Mouse (Mus musculus) stomach, embryonic 16.5 days (tissue): ENCODE data around the gene Gls. TPM values are rescaled to one million over a fixed set of nuclear protein-coding genes. Genes with fewer than 3 reads are reported as not detected.
A peak's percentile ranks its signal among the peaks of the same experiment; 100 is the strongest.

Experiments used
- ATAC-seq: fragments of 200-750 bp; cut with Nextera tagmentation; 2 replicates; pipeline ENCODE4 v1.8.0; 2017; ENCODE audit warnings: moderate number of reproducible peaks, moderate TSS enrichment; ENCODE audit not compliant: insufficient read depth, low FRiP score
- H3K27ac ChIP-seq: fragments of 300-500 bp; sonication (generic); 2 replicates; pipeline ENCODE4 v1.5.1; 2014; ENCODE audit warnings: low read length
- H3K27me3 ChIP-seq: fragments of 300-500 bp; sonication (generic); 2 replicates; pipeline ENCODE4 v1.6.1; 2014; ENCODE audit warnings: low read length, control low read depth, mixed read lengths; ENCODE audit not compliant: control insufficient read depth, insufficient read depth
- H3K36me3 ChIP-seq: fragments of 300-500 bp; sonication (generic); 2 replicates; pipeline ENCODE4 v1.6.1; 2014; ENCODE audit warnings: low read length; ENCODE audit not compliant: control insufficient read depth, insufficient read depth
- H3K4me1 ChIP-seq: fragments of 300-500 bp; sonication (generic); 2 replicates; pipeline ENCODE4 v1.6.1; 2014; ENCODE audit warnings: low read length, control low read depth, mixed read lengths; ENCODE audit not compliant: control insufficient read depth, insufficient read depth
- H3K4me2 ChIP-seq: fragments of 300-500 bp; sonication (generic); 2 replicates; pipeline ENCODE4 v1.6.1; 2014; ENCODE audit warnings: low read depth, low read length, mixed read lengths
- H3K4me3 ChIP-seq: fragments of 300-500 bp; sonication (generic); replicated peaks from 2 replicates; pipeline ENCODE4 v1.5.1; 2014; ENCODE audit warnings: mild to moderate bottlenecking, low read length
- H3K9ac ChIP-seq: fragments of 300-500 bp; sonication (generic); 2 replicates; pipeline ENCODE4 v1.6.1; 2014; ENCODE audit warnings: low read length
- H3K9me3 ChIP-seq: fragments of 300-500 bp; sonication (generic); replicated peaks from 2 replicates; pipeline ENCODE4 v1.6.1; 2016; ENCODE audit warnings: low read length, control low read depth; ENCODE audit not compliant: control insufficient read depth
- WGBS: fragments of 180-500 bp; shearing (Covaris S2); extraction: QIAGEN DNeasy Blood & Tissue Kit; methylation state at CpG from one replicate; pipeline ENCODE4 v1.1.7; 2014; 5-methylcytosine and 5-hydroxymethylcytosine counted together
- polyA plus RNA-seq: library from polyadenylated mRNA; unstranded; fragments of >200 nt; fragmentation: Nextera tagmentation; extraction: Ambion mirVana; gene quantifications from 2 replicates; pipeline ENCODE4 v1.2.1, GENCODE M21; 2015

The Gls gene
- polyA plus RNA-seq, 1 experiment from 2014 or later, result 19.0 TPM

- no peak overlapping the region; the same call in 1 of the 2 replicates for H3K4me2 ChIP-seq
- H3K36me3 ChIP-seq, result no peaks in the 10 kb centered on the region
- WGBS, result 61% methylated on average over 14 of the region's 14 CpGs
- no peak overlapping the region for H3K9ac ChIP-seq
- H3K4me3 ChIP-seq, result no peak overlapping the region
- no peaks in the 10 kb centered on the region for H3K4me1 ChIP-seq
- no peak for ATAC-seq
- H3K9me3 ChIP-seq, result no peaks in the 10 kb centered on the region
- H3K27ac ChIP-seq, result peak overlapping the region; percentile 29; the same call in 1 of the 2 replicates
- no peaks in the 10 kb centered on the region for H3K27me3 ChIP-seq
Measured at GRCm38 (mm10) chr1:52166652-52167220, 66.3 kb downstream of the Gls start.

- ATAC-seq, result no peak
- Histone ChIP-seq H3K4me2 (no peak overlapping the region), H3K36me3 (no peaks in the 10 kb centered on the region), H3K27me3 (no peaks in the 10 kb centered on the region), H3K9ac (no peak overlapping the region), H3K27ac (no peak overlapping the region), H3K4me1 (no peaks in the 10 kb centered on the region), H3K9me3 (no peaks in the 10 kb centered on the region), H3K4me3 (no peak overlapping the region)
- 88% methylated on average over 5 of the region's 5 CpGs for WGBS
Measured at GRCm38 (mm10) chr1:52163707-52164457, 69.2 kb downstream of the Gls start.

DNA sequence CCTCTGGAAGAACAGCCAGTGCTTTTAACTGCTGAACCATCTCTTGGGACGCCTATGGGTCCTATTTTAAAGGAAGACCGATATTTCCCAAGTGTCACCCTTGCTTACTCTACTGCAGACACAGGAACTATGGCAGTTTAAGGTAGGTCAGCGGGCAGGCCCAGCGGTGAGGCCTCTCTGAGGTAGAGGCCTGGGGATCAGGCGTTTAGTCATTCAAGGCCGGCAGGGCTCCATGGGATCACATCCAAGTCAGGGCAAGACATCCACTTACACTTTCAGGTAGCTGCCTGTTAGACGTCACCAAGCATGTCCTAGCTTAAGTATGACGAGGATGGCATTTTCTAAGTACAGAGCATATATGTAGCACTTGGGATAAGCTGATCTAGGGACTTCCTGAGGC lies 71.9 kb downstream of the Gls start:
- WGBS, result 91% methylated on average over 8 of the region's 8 CpGs
- ATAC-seq, result no peak
- Histone ChIP-seq H3K9me3 (no peaks in the 10 kb centered on the region), H3K4me1 (no peaks in the 10 kb centered on the region), H3K36me3 (no peaks in the 10 kb centered on the region), H3K9ac (no peak overlapping the region), H3K27me3 (no peaks in the 10 kb centered on the region), H3K4me2 (no peak overlapping the region), H3K27ac (no peak overlapping the region), H3K4me3 (no peak overlapping the region)

- Histone ChIP-seq H3K4me3 (no peak overlapping the region), H3K9ac (no peak overlapping the region), H3K27ac (no peak overlapping the region), H3K4me1 (no peaks in the 10 kb centered on the region), H3K4me2 (no peak overlapping the region), H3K27me3 (no peaks in the 10 kb centered on the region), H3K9me3 (no peaks in the 10 kb centered on the region), H3K36me3 (no peaks in the 10 kb centered on the region)
- ATAC-seq, result no peak
- 65% methylated on average over 17 of the region's 17 CpGs for WGBS
Measured at GRCm38 (mm10) chr1:52158490-52159381, 74.3 kb downstream of the Gls start.

DNA sequence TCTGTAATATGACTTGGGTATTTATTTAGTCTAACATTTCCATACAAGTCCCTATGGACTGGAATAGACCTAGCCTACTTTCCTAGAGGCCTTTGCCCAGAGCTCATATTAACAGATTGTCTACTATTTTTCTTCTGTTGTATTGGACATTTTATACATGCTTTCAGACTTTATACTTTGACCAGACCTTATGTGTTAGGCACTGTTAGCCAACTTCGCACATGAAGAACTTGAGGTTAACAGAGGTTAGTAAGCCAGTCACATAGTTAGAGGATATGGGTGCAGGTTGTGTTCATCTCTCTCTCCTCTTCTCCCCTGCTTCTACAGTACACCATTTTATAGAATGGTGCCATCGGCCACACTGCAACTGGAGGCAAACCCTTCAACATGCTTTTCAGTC lies 75.0 kb downstream of the Gls start:
- H3K27ac ChIP-seq, result no peak overlapping the region
- ATAC-seq, result no peak
- WGBS, result 94% methylated on average over 2 of the region's 2 CpGs
- no peaks in the 10 kb centered on the region for H3K36me3 ChIP-seq
- H3K9ac ChIP-seq, result no peak overlapping the region
- H3K4me3 ChIP-seq, result no peak overlapping the region
- no peak overlapping the region for H3K4me2 ChIP-seq
- H3K4me1 ChIP-seq, result no peaks in the 10 kb centered on the region
- no peaks in the 10 kb centered on the region for H3K9me3 ChIP-seq
- no peaks in the 10 kb centered on the region for H3K27me3 ChIP-seq

DNA sequence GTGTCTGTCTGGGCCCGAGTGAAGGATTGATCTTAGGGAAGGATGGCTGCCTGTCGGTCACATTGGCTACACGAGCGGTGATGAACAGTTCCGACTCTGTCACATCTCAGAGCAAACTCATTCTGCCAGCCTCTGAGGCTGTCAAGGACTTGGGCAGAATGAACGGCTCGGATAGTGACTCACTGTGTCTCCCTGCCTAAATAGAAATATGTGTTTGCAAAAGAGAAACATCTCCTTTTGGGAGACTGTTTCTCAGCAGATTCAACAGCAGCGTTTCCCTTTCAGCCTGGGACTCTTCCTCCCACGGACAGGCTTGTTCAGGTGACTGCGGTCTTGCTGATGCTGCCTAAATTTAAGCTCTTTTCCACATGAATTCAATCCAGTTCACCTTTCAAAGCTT lies 76.7 kb downstream of the Gls start:
- H3K9me3 ChIP-seq, result no peaks in the 10 kb centered on the region
- H3K4me2 ChIP-seq, result no peak overlapping the region
- WGBS, result 81% methylated on average over 10 of the region's 10 CpGs
- no peak for ATAC-seq
- H3K27me3 ChIP-seq, result no peaks in the 10 kb centered on the region
- H3K36me3 ChIP-seq, result 0 out of 2 replicates have a peak, but pooled peaks cover 4% of the 10 kb centered on the region
- no peak overlapping the region for H3K9ac ChIP-seq
- H3K4me1 ChIP-seq, result no peaks in the 10 kb centered on the region
- H3K4me3 ChIP-seq, result no peak overlapping the region
- no peak overlapping the region for H3K27ac ChIP-seq

DNA sequence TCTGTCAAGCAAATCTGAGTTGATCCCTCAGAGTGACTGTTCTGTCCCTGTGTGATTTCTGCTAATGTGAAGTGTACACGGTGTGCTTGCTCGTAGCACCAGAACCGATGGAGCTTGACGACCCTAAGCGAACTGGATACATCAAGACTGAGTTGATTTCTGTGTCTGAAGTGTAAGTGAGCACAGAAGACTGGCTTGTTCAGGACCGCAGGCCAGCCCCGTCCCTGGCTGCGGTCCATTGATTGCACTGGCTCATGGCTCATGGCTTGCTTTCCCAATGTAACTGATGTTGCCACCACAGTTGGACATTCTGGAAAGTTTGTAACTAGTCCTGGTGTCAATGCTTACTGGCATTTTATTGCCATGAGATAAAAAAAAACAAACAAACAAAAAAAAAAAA lies 78.1 kb downstream of the Gls start:
- 94% methylated on average over 8 of the region's 8 CpGs for WGBS
- Histone ChIP-seq H3K4me1 (peaks cover 12% of the 10 kb centered on the region), H3K9me3 (no peaks in the 10 kb centered on the region), H3K27ac (no peak overlapping the region), H3K27me3 (no peaks in the 10 kb centered on the region), H3K9ac (no peak overlapping the region), H3K4me2 (no peak overlapping the region), H3K4me3 (no peak overlapping the region), H3K36me3 (0 out of 2 replicates have a peak, but pooled peaks cover 4% of the 10 kb centered on the region)
- ATAC-seq, result no peak

GRCm38 (mm10) chr1:52152936-52153335 lies 80.1 kb downstream of the Gls start:
- no peak overlapping the region for H3K9ac ChIP-seq
- no peak overlapping the region for H3K4me3 ChIP-seq
- H3K27me3 ChIP-seq, result no peaks in the 10 kb centered on the region
- peaks cover 14% of the 10 kb centered on the region for H3K4me1 ChIP-seq
- 0 out of 2 replicates have a peak, but pooled peaks cover 4% of the 10 kb centered on the region for H3K36me3 ChIP-seq
- no peak overlapping the region for H3K4me2 ChIP-seq
- no peak overlapping the region for H3K27ac ChIP-seq
- 61% methylated on average over 3 of the region's 3 CpGs for WGBS
- no peaks in the 10 kb centered on the region for H3K9me3 ChIP-seq
- ATAC-seq, result no peak

DNA sequence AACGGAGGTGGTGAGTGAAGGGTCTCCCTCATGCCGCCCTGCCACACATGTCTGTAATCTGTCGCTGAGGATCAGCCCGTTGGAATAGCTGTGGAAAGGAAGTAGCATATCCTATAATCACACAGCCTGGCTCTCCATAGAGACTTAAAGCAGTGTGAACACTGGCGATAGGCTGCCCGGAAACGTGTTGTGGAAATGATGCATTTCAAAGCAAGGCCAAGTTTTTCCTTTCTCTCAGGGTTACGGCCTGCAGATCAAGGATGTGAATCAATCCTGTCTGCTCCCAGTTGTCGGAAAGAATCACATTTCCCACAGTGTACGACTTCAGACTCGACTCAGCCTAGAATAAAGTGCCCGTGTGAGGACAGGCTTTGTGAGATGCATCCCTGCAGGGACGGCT lies 80.7 kb downstream of the Gls start:
- Histone ChIP-seq H3K9me3 (no peaks in the 10 kb centered on the region), H3K27me3 (no peaks in the 10 kb centered on the region), H3K36me3 (0 out of 2 replicates have a peak, but pooled peaks cover 4% of the 10 kb centered on the region), H3K9ac (no peak overlapping the region), H3K27ac (no peak overlapping the region), H3K4me2 (no peak overlapping the region), H3K4me1 (peaks cover 14% of the 10 kb centered on the region), H3K4me3 (no peak overlapping the region)
- 79% methylated on average over 13 of the region's 13 CpGs for WGBS
- no peak for ATAC-seq
